Comparison of ENCODE assay signal across 8 mouse cellular contexts in the genomic region with DNA sequence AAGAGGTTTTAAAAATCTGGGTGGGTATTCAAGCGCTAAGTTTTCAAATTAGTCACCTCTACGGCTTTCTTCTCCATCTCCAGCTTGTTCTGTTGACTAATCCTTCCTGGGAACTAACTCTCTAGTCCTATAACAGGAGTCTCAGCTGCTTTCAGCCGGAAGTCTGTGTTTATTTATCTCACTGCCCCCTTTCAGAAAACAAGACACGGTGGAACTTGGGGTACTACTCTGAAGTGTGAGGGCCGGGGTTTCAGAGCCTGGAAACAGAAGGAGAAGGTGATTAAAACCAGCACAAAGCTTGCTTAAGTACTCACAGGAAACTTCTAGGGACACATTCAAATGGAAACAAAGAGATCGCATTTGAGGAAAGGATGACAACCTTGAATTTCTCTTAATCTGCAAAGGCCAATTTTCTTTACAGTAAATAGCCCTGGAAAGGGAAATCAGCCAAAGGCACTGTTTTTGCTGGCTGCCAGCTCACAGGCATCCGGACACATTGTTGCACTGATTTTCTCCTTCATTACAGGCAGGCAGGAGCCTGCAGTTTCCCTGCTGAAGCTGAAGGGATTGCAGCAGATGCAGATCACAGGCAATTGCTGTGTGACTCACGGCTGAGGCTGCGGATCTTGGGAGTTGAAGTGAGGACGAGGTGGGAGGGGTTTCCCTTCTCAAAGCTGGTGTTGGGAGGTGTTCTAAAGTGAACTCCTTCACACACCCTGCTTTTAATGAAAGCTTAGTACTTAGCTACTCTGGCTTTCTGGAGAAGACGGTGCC. TPM values are rescaled to one million over a fixed set of nuclear protein-coding genes. Genes with fewer than 3 reads are reported as not detected.
DNase-seq lines count a peak whose midpoint lies in the region; ATAC-seq and TF ChIP-seq lines count a peak whose summit lies in the region.

No protein-coding gene starts in this region.

- TF ChIP-seq CTCF in heart, adult 2 months (IDR thresholded peaks at IDR 0.05): no peak
- peak; percentile 13; the same call in 1 of the 2 replicates for TF ChIP-seq CTCF in midbrain, postnatal 0 days (IDR thresholded peaks at IDR 0.05)

- intact Hi-C loops in heart, adult 2 months (cut with DNase I): no loop called here
- intact Hi-C loops in left cerebral cortex, postnatal 36 days (cut with DNase I): no loop called here

- peak; percentile 31 to 37 for DNase-seq in adrenal gland, adult 18-20 months (ENCODE audit: low spot score in 2 of 2)
- DNase-seq in heart, adult 2 months: peak; percentile 55 to 73
- DNase-seq in kidney, adult 8-10 months: peak; percentile 3 to 5
- DNase-seq in left cerebral cortex, postnatal 36 days (ENCODE audit: low spot score in 2 of 2): peak; percentile 67 to 72
- DNase-seq in midbrain, postnatal 0 days (ENCODE audit: low spot score): peak; percentile 60
- DNase-seq in testis, postnatal 14 days (ENCODE audit: low spot score): peak; percentile 82

- H3K4me3 ChIP-seq in embryonic facial prominence, embryonic 15.5 days (replicated peaks): no peak overlapping the region
- H3K4me3 ChIP-seq in heart, adult 2 months: peak overlapping the region; percentile 4; the same call in 1 of the 2 replicates
- no peak overlapping the region for H3K4me3 ChIP-seq in midbrain, postnatal 0 days (ENCODE audit: low read depth, low read length)

- H3K79me2 ChIP-seq in heart, adult 2 months (replicated peaks; ENCODE audit: control insufficient read depth, insufficient read depth, low read length): no peaks in the 10 kb centered on the region

- peak overlapping the region; percentile 77 for H3K27ac ChIP-seq in embryonic facial prominence, embryonic 15.5 days (replicated peaks)
- H3K27ac ChIP-seq in heart, adult 2 months: peak overlapping the region; percentile 65
- peak overlapping the region; percentile 2 for H3K27ac ChIP-seq in midbrain, postnatal 0 days (ENCODE audit: low read depth, low read length)

- peak; percentile 36; the same call in 1 of the 2 replicates for TF ChIP-seq POLR2A in heart, adult 2 months (IDR thresholded peaks at IDR 0.05; ENCODE audit: insufficient read depth, low read depth, low read length)

- no peaks in the 10 kb centered on the region for H3K36me3 ChIP-seq in embryonic facial prominence, embryonic 15.5 days
- no peaks in the 10 kb centered on the region; the same call in 1 of the 2 replicates for H3K36me3 ChIP-seq in heart, adult 2 months (ENCODE audit: control insufficient read depth, insufficient read depth, low read length)
- H3K36me3 ChIP-seq in midbrain, postnatal 0 days (ENCODE audit: insufficient read depth, low read length): no peaks in the 10 kb centered on the region

- H3K4me2 ChIP-seq in embryonic facial prominence, embryonic 15.5 days (replicated peaks): 0 out of 2 replicates have a peak overlapping the region, but pooled peaks have one; percentile 19
- H3K4me2 ChIP-seq in midbrain, postnatal 0 days (ENCODE audit: low read depth, low read length, poor library complexity, severe bottlenecking): peak overlapping the region; percentile 20

- H3K4me1 ChIP-seq in embryonic facial prominence, embryonic 15.5 days: peaks cover 10% of the 10 kb centered on the region
- H3K4me1 ChIP-seq in heart, adult 2 months (ENCODE audit: control insufficient read depth, insufficient read depth, low read length): peaks cover 4% of the 10 kb centered on the region
- peaks cover 4% of the 10 kb centered on the region; the same call in 1 of the 2 replicates for H3K4me1 ChIP-seq in midbrain, postnatal 0 days (ENCODE audit: insufficient read depth, low read length)

- no peaks in the 10 kb centered on the region for H3K27me3 ChIP-seq in embryonic facial prominence, embryonic 15.5 days
- no peaks in the 10 kb centered on the region for H3K27me3 ChIP-seq in heart, adult 2 months (ENCODE audit: control insufficient read depth, insufficient read depth, low read length)
- H3K27me3 ChIP-seq in midbrain, postnatal 0 days (ENCODE audit: insufficient read depth, low read length): no peaks in the 10 kb centered on the region

- no peak for TF ChIP-seq EP300 in heart, adult 2 months (IDR thresholded peaks at IDR 0.05; ENCODE audit: insufficient read depth, low read depth, low read length)

- H3K9me3 ChIP-seq in embryonic facial prominence, embryonic 15.5 days (replicated peaks): no peaks in the 10 kb centered on the region
- no peaks in the 10 kb centered on the region for H3K9me3 ChIP-seq in midbrain, postnatal 0 days (ENCODE audit: low read length)

- no peak overlapping the region for H3K9ac ChIP-seq in embryonic facial prominence, embryonic 15.5 days
- no peak overlapping the region for H3K9ac ChIP-seq in heart, adult 2 months (ENCODE audit: low read depth, low read length)
- 0 out of 2 replicates have a peak overlapping the region, but pooled peaks have one; percentile 9 for H3K9ac ChIP-seq in midbrain, postnatal 0 days (replicated peaks; ENCODE audit: low read length, poor library complexity, severe bottlenecking)

- 12% methylated on average over 11 of the region's 11 CpGs for WGBS in embryonic facial prominence, embryonic 15.5 days
- 23% methylated on average over 11 of the region's 11 CpGs for WGBS in heart, adult 2 months
- 12% methylated on average over 11 of the region's 11 CpGs for WGBS in midbrain, postnatal 0 days

- 0 out of 2 replicates have a peak, but pooled peaks have one; percentile 47 for ATAC-seq in embryonic facial prominence, embryonic 15.5 days (ENCODE audit: insufficient number of reproducible peaks, low FRiP score, low TSS enrichment, low read depth)
- ATAC-seq in midbrain, postnatal 0 days (ENCODE audit: low FRiP score): 0 out of 2 replicates have a peak, but pooled peaks have one; percentile 59
- no peak for ATAC-seq in erythroblast, adult 5-6 weeks (replicated peaks; ENCODE audit: low FRiP score, poor library complexity, severe bottlenecking)

RNA-seq across cellular contexts. Expression of gene Tet2, which starts 55.7 kb away (rescaled TPM):
- 10 to 100 TPM; 31.7 to 36.2 TPM for total RNA-seq in adrenal gland, adult 18-20 months (2021)
- polyA plus RNA-seq in embryonic facial prominence, embryonic 15.5 days (2015; fragmentation: Nextera tagmentation; extraction: Ambion mirVana): 17.4 and 18.4 TPM in 2 replicates
- 10 to 100 TPM; 14.9 to 17.9 TPM for total RNA-seq in heart, adult 2 months (2021)
- polyA plus RNA-seq in heart, adult 2 months (2012; rRNA removed): 8.6 and 15.0 TPM in 2 replicates
- total RNA-seq in left cerebral cortex, postnatal 36 days (2021): 10 to 100 TPM; 28.5 to 53.7 TPM
- total RNA-seq in midbrain, postnatal 0 days (2014; rRNA removed): 46.5 and 49.1 TPM in 2 replicates
- polyA plus RNA-seq in midbrain, postnatal 0 days (2015; fragmentation: Nextera tagmentation; extraction: Ambion mirVana): 12.6 and 17.2 TPM in 2 replicates
- total RNA-seq in erythroblast, adult 5-6 weeks (2015; ENCODE audit: low replicate concordance): 9.4 and 12.7 TPM in 2 replicates
- 8.9 and 19.7 TPM in 2 replicates for total RNA-seq in erythroblast, adult 5-6 weeks (2017; ENCODE audit: low replicate concordance)

Comparison
In these comparisons a context has a peak if more than half of its experiments do, and no peak if none do; other contexts are left out.
1. DNase-seq: peak in every context shown above with its lines; median percentile 82 in testis, postnatal 14 days; 70 in left cerebral cortex, postnatal 36 days; 64 in heart, adult 2 months; 60 in midbrain, postnatal 0 days; 34 in adrenal gland, adult 18-20 months; 4 in kidney, adult 8-10 months.
2. H3K27ac ChIP-seq: peak in every context shown above with its lines; median percentile 77 in embryonic facial prominence, embryonic 15.5 days; 65 in heart, adult 2 months; 2 in midbrain, postnatal 0 days.